Mouse (Mus musculus) liver, embryonic 16.5 days (tissue): ENCODE data around the gene Gm28230. TPM values are rescaled to one million over a fixed set of nuclear protein-coding genes. Genes with fewer than 3 reads are reported as not detected.

Experiments used
- ATAC-seq: fragments of 200-750 bp; cut with Nextera tagmentation; 2 replicates; pipeline ENCODE4 v1.8.0; 2017; ENCODE audit warnings: low read depth, mild to moderate bottlenecking, moderate number of reproducible peaks, moderate library complexity
- H3K27ac ChIP-seq: fragments of 300-500 bp; sonication (generic); 2 replicates; pipeline ENCODE4 v1.5.1; 2014; ENCODE audit warnings: mild to moderate bottlenecking, low read length
- H3K27me3 ChIP-seq: fragments of 300-500 bp; sonication (generic); 2 replicates; pipeline ENCODE4 v1.6.1; 2014; ENCODE audit warnings: low read depth, low read length, mixed read lengths; ENCODE audit not compliant: control insufficient read depth, insufficient read depth
- H3K36me3 ChIP-seq: fragments of 300-500 bp; sonication (generic); 2 replicates; pipeline ENCODE4 v1.6.1; 2014; ENCODE audit warnings: mild to moderate bottlenecking; ENCODE audit not compliant: control insufficient read depth, insufficient read depth
- H3K4me1 ChIP-seq: fragments of 300-500 bp; sonication (generic); 2 replicates; pipeline ENCODE4 v1.6.1; 2014; ENCODE audit warnings: low read depth, low read length, mixed read lengths; ENCODE audit not compliant: control insufficient read depth
- H3K4me2 ChIP-seq: fragments of 300-500 bp; sonication (generic); 2 replicates; pipeline ENCODE4 v1.6.1; 2014; ENCODE audit warnings: low read depth, low read length, mixed read lengths
- H3K4me3 ChIP-seq: fragments of 300-500 bp; sonication (generic); 2 replicates; pipeline ENCODE4 v1.5.1; 2014; ENCODE audit warnings: low read depth, mild to moderate bottlenecking, low read length
- H3K9ac ChIP-seq: fragments of 300-500 bp; sonication (generic); 2 replicates; pipeline ENCODE4 v1.6.1; 2014; ENCODE audit warnings: low read depth, low read length
- H3K9me3 ChIP-seq: fragments of 300-500 bp; sonication (generic); replicated peaks from 2 replicates; pipeline ENCODE4 v1.6.1; 2016; ENCODE audit warnings: low read length; ENCODE audit not compliant: control insufficient read depth
- WGBS: fragments of 180-500 bp; shearing (Covaris S2); extraction: QIAGEN DNeasy Blood & Tissue Kit; methylation state at CpG from one replicate; pipeline ENCODE4 v1.1.7; 2014; ENCODE audit not compliant: insufficient replicate concordance; 5-methylcytosine and 5-hydroxymethylcytosine counted together
- polyA plus RNA-seq: library from polyadenylated mRNA; unstranded; fragments of >200 nt; fragmentation: Nextera tagmentation; extraction: Ambion mirVana; gene quantifications from 2 replicates; pipeline ENCODE4 v1.2.1, GENCODE M21; 2015

Gm28230 gene
- polyA plus RNA-seq, 1 experiment from 2014 or later: not detected

- Histone ChIP-seq H3K9me3 (no peaks in the 10 kb centered on the region), H3K36me3 (no peaks in the 10 kb centered on the region), H3K4me1 (no peaks in the 10 kb centered on the region), H3K4me2 (no peak overlapping the region), H3K27ac (no peak overlapping the region), H3K9ac (no peak overlapping the region), H3K27me3 (peaks cover 99% of the 10 kb centered on the region), H3K4me3 (no peak overlapping the region)
- no peak for ATAC-seq
- WGBS: 4% methylated on average over 34 of the region's 34 CpGs
These were observed 29.8 kb upstream of the Gm28230 start for GRCm38 (mm10) chr2:74696442-74697335.

- WGBS: under 1% methylated on average over 43 of the region's 43 CpGs
- Histone ChIP-seq H3K27me3 (peaks cover 98% of the 10 kb centered on the region), H3K4me1 (no peaks in the 10 kb centered on the region), H3K36me3 (no peaks in the 10 kb centered on the region), H3K9me3 (no peaks in the 10 kb centered on the region), H3K4me3 (peak within 1 kb of the TSS; percentile 42), H3K4me2 (peak within 1 kb of the TSS; percentile 51), H3K27ac (no peak within 1 kb of the TSS), H3K9ac (no peak within 1 kb of the TSS)
- no peak for ATAC-seq
These were observed 28.9 kb upstream of the Gm28230 start, which contains the start of gene Hoxd9 for GRCm38 (mm10) chr2:74697567-74698121. Gene Hoxd9, plus strand, starts transcription at chr2:74697727.

GRCm38 (mm10) chr2:74698201-74699052, 28.1 kb upstream of the Gm28230 start:
- ATAC-seq: no peak
- no peaks in the 10 kb centered on the region for H3K9me3 ChIP-seq
- peak overlapping the region; percentile 51 for H3K4me2 ChIP-seq
- peak overlapping the region; percentile 42 for H3K4me3 ChIP-seq
- no peaks in the 10 kb centered on the region for H3K4me1 ChIP-seq
- no peaks in the 10 kb centered on the region for H3K36me3 ChIP-seq
- WGBS: under 1% methylated on average over 84 of the region's 86 CpGs
- no peak overlapping the region for H3K9ac ChIP-seq
- peaks cover 98% of the 10 kb centered on the region for H3K27me3 ChIP-seq
- no peak overlapping the region for H3K27ac ChIP-seq

- WGBS: 3% methylated on average over 17 of the region's 17 CpGs
- no peak overlapping the region for H3K4me2 ChIP-seq
- no peak overlapping the region for H3K27ac ChIP-seq
- no peaks in the 10 kb centered on the region for H3K4me1 ChIP-seq
- ATAC-seq: no peak
- H3K9me3 ChIP-seq: no peaks in the 10 kb centered on the region
- H3K4me3 ChIP-seq: no peak overlapping the region
- no peaks in the 10 kb centered on the region for H3K36me3 ChIP-seq
- no peak overlapping the region for H3K9ac ChIP-seq
- H3K27me3 ChIP-seq: peaks cover 98% of the 10 kb centered on the region
These were observed 27.5 kb upstream of the Gm28230 start for GRCm38 (mm10) chr2:74699053-74699430.

GRCm38 (mm10) chr2:74699664-74700545, 26.6 kb upstream of the Gm28230 start:
- no peaks in the 10 kb centered on the region for H3K36me3 ChIP-seq
- 11% methylated on average over 23 of the region's 23 CpGs for WGBS
- peaks cover 98% of the 10 kb centered on the region for H3K27me3 ChIP-seq
- H3K4me2 ChIP-seq: no peak overlapping the region
- H3K9me3 ChIP-seq: no peaks in the 10 kb centered on the region
- no peak for ATAC-seq
- no peak overlapping the region for H3K9ac ChIP-seq
- H3K27ac ChIP-seq: no peak overlapping the region
- H3K4me3 ChIP-seq: no peak overlapping the region
- no peaks in the 10 kb centered on the region; the same call in 1 of the 2 replicates for H3K4me1 ChIP-seq

GRCm38 (mm10) chr2:74700546-74701112, 25.9 kb upstream of the Gm28230 start:
- Histone ChIP-seq H3K27ac (no peak overlapping the region), H3K27me3 (peaks cover 98% of the 10 kb centered on the region), H3K9ac (no peak overlapping the region), H3K9me3 (no peaks in the 10 kb centered on the region), H3K4me1 (peaks cover 2% of the 10 kb centered on the region; the same call in 1 of the 2 replicates), H3K4me3 (no peak overlapping the region), H3K4me2 (no peak overlapping the region), H3K36me3 (no peaks in the 10 kb centered on the region)
- 9% methylated on average over 22 of the region's 22 CpGs for WGBS
- ATAC-seq: no peak

- no peak overlapping the region for H3K4me3 ChIP-seq
- H3K9me3 ChIP-seq: no peaks in the 10 kb centered on the region
- H3K27ac ChIP-seq: no peak overlapping the region
- no peak for ATAC-seq
- peaks cover 2% of the 10 kb centered on the region; the same call in 1 of the 2 replicates for H3K4me1 ChIP-seq
- 14% methylated on average over 17 of the region's 17 CpGs for WGBS
- H3K27me3 ChIP-seq: peaks cover 97% of the 10 kb centered on the region
- H3K4me2 ChIP-seq: no peak overlapping the region
- H3K9ac ChIP-seq: no peak overlapping the region
- no peaks in the 10 kb centered on the region for H3K36me3 ChIP-seq
These were observed 24.3 kb upstream of the Gm28230 start for GRCm38 (mm10) chr2:74701949-74702819.
